Mouse (Mus musculus) small intestine, adult 2 months (tissue): Measurements from ENCODE around the gene Fam177a. TPM values are rescaled to one million over a fixed set of nuclear protein-coding genes. Genes with fewer than 3 reads are reported as not detected.
A peak's percentile ranks its signal among the peaks of the same experiment; 100 is the strongest.
"Not testable (repeated sequence)": the region's sequence is repeated elsewhere in the genome, so short reads cannot be mapped to it uniquely, and the experiment has no call there.

Experiments used
- H3K27ac ChIP-seq: fragments of 200-500 bp; 2 replicates; pipeline ENCODE4 v1.5.1; 2012; ENCODE audit warnings: low read depth, low read length, control low read depth, inconsistent platforms; ENCODE audit not compliant: insufficient read depth
- H3K27me3 ChIP-seq: fragments of 200-500 bp; 2 replicates; pipeline ENCODE4 v1.6.1; 2012; ENCODE audit warnings: mild to moderate bottlenecking, moderate library complexity, low read length, inconsistent platforms; ENCODE audit not compliant: control insufficient read depth, insufficient read depth
- H3K36me3 ChIP-seq: fragments of 200-500 bp; 2 replicates; pipeline ENCODE4 v1.6.1; 2012; ENCODE audit warnings: mild to moderate bottlenecking, low read length, control low read depth, inconsistent platforms; ENCODE audit not compliant: control insufficient read depth, insufficient read depth
- H3K4me1 ChIP-seq: fragments of 200-500 bp; 2 replicates; pipeline ENCODE4 v1.6.1; 2012; ENCODE audit warnings: low read length, inconsistent platforms, mixed read lengths; ENCODE audit not compliant: control insufficient read depth, insufficient read depth, insufficient read length
- H3K4me3 ChIP-seq: fragments of 200-500 bp; 2 replicates; pipeline ENCODE4 v1.5.1; 2012; ENCODE audit warnings: low read depth, mild to moderate bottlenecking, control low read depth, inconsistent platforms, low read length, moderate library complexity
- CTCF ChIP-seq: fragments of 200-500 bp; IDR thresholded peaks from 2 replicates; pipeline ENCODE4 v1.5.1; 2012; ENCODE audit warnings: low read depth, mild to moderate bottlenecking, control low read depth, inconsistent platforms, low read length, moderate library complexity, mixed read lengths; ENCODE audit not compliant: insufficient replicate concordance, insufficient read length; ENCODE audit errors: extremely low read depth
- POLR2A ChIP-seq: fragments of 200-500 bp; IDR thresholded peaks from 2 replicates; pipeline ENCODE4 v1.6.1; 2012; ENCODE audit warnings: low read depth, mild to moderate bottlenecking, control low read depth, inconsistent platforms, low read length, moderate library complexity
- WGBS: fragments of 180-500 bp; shearing (Covaris S2); methylation state at CpG from one replicate; pipeline ENCODE4 v1.1.7; 2018; 5-methylcytosine and 5-hydroxymethylcytosine counted together
- polyA plus RNA-seq: library from polyadenylated mRNA; depleted of rRNA; stranded (reverse); fragments of >200 nt; gene quantifications from 2 replicates; pipeline ENCODE4 v1.2.3, GENCODE M21; 2012; rRNA removed

The Fam177a gene
- polyA plus RNA-seq: 1.5 and 4.0 TPM in 2 replicates

DNA sequence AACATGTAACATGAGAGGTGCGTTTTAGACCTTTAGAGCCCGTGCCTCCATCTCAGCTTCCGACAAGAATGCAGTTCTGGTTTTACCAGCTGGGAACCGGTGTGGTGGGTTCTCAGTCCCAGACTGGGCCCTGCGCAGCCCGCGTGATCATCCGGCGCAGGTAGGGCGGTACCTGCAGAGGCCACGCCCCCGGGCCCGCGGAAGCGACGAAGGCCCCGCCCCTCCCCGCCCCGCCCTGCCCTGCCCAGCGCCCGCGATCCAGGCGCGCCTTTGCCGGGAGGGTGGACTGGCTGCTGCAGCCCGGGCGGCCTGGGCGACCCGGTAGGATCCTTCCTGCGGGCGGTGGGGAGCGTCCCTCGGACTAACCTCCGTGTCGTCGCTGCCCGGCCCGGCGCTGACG lies at the start of gene Fam177a:
Gene Fam177a (plus strand): TSS at position 228 of the 400 bp plus-strand sequence.
- H3K36me3 ChIP-seq, H3K4me3 ChIP-seq, H3K27ac ChIP-seq, H3K4me1 ChIP-seq, H3K27me3 ChIP-seq: not testable (repeated sequence)
- WGBS: no CpG with 5 or more reads among the region's 40 CpGs

DNA sequence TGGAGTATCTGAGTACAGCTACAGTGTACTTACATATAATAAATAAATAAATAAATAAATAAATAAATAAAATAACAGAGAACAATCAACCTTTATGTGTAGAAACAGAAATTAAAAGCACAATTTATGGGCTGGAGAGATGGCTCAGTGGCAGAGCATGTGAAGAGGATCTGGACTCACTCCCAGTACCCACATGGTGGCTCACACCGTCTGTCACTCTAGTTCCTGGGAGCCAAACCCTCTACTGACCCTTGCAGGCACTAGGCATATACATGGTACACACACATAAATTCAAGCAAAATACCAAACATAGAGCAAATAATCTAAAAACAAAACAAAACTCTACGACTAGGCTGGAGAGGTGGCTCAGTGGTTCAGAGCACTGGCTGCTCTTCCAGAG lies 49.0 kb upstream of the Fam177a start:
- Histone ChIP-seq H3K4me1 (no peaks in the 10 kb centered on the region), H3K27ac (no peak overlapping the region), H3K27me3 (no peaks in the 10 kb centered on the region), H3K4me3 (no peak overlapping the region), H3K36me3 (no peaks in the 10 kb centered on the region; the same call in 1 of the 2 replicates)
- WGBS: 92% methylated on average over 2 of the region's 2 CpGs
- no peak for TF ChIP-seq POLR2A
- TF ChIP-seq CTCF: no peak

DNA sequence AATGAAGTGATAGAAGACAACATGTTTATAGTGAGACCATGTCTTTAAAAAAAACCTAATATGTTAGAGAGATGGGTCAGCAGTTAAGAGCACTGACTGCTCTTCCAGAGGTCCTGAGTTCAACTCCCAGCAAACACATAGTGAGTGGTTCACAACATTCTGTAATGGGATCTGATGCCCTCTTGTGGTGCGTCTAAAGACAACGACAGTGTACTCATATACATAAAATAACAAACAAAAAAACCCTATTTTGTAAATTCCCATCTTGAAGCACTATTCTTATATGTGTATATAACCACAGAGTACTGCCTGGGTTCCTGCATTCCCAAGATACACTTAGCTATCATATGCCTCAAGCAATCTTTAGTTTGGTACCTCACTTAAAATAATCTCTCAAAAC lies 45.6 kb upstream of the Fam177a start:
- whole genome bisulfite sequencing: 25% methylated on average over 2 of the region's 2 CpGs
- H3K4me3 ChIP-seq, H3K4me1 ChIP-seq, H3K27ac ChIP-seq, H3K36me3 ChIP-seq, H3K27me3 ChIP-seq: not testable (repeated sequence)

DNA sequence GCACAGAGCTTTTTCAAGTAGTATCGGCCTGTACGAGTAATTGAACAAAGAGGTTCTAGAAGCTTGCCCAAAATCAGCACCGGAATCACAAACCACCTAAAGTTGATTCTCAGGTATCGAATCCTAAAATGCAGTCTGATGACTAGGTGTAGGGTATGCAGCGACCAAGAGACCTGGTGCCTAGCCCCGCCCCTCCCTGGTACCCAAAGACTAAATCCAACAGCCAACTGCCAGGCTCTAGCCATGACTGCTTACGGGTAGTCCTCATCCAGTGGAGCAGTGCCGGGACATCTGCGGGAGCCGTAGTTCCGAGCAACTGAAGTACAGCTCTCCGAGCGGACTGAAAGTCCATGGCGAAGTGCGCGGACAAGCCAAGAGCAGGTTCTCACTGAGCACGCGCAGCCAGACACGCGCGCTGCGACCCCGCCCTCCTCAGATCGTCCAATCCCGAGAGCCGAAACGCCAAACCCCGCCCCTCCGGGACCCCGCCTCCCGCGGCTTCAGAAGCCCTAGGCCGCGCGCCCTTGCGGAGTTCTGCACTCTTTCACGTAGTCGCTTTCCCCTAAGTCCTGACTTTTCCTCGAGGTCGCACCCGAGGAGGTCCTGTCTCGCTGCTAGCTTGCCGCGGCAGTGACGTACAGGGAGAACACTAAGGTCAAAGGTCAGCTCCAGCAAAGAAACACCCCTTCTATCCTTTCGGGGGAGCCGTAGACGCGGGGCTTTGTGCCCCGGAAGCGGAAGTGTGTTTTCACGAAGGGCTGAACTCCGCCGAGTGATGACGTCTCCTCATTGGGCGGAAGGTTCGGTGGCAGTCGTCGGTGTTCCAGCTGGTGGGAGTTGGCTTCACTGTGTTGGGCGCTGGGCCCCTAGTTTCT lies 44.3 kb upstream of the Fam177a start, which contains the start of the genes 2700097O09Rik and Srp54a:
Gene 2700097O09Rik (minus strand): TSS at position 385 of the 875 bp plus-strand sequence.
Gene Srp54a (plus strand): TSS at position 537 of the 875 bp plus-strand sequence.
- not testable (repeated sequence) for H3K4me1 ChIP-seq, H3K27me3 ChIP-seq, H3K36me3 ChIP-seq
- H3K27ac ChIP-seq: peak within 1 kb of the TSS; percentile 93
- peak within 1 kb of the TSS; percentile 86 for H3K4me3 ChIP-seq
- under 1% methylated on average over 60 of the region's 60 CpGs for WGBS

DNA sequence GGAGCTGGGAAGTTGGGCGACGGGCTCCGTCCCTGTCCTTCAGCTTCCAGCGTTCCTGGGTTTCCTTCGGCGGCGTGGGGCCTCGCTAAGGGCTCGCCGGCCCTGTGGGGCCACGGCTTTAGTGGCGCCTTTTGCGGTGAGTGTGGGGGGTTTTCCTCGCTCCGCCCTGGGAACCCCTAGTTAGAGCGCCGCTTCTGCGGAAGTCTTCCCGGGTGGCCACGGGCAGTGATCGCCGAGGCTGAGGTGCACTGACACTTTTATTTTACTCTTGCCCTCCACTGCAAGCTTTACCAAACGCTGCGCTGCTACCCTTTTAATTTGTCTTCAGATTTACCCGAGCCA lies 43.7 kb upstream of the Fam177a start:
- H3K27ac ChIP-seq: peak overlapping the region; percentile 87
- 0 out of 2 replicates have a peak, but pooled peaks have one; percentile 11 for TF ChIP-seq POLR2A
- not testable (repeated sequence) for H3K27me3 ChIP-seq, H3K4me1 ChIP-seq, H3K36me3 ChIP-seq
- H3K4me3 ChIP-seq: peak overlapping the region; percentile 86
- WGBS: under 1% methylated on average over 25 of the region's 25 CpGs

DNA sequence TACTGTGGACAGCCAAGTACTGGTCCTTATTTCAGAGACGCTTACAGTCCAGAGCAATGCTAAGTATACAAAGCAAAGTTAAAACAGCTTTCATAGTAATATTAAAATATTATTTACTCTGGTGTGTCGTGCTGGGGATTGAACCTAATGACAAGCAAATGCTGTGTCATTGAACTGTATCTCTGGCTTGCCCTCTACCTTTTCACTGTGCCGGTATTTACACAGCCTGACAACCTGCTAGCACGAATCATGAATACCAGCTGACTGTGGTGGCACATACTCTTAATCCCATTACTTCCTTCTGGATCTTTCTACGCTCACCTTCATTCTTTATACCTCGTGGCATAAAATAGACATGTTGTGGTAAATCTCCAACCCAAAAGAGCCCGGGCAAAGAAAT lies 32.1 kb upstream of the Fam177a start:
- not testable (repeated sequence) for H3K4me1 ChIP-seq, H3K27ac ChIP-seq, H3K27me3 ChIP-seq, H3K4me3 ChIP-seq, H3K36me3 ChIP-seq
- WGBS: 80% methylated on average over 1 of the region's 7 CpGs

DNA sequence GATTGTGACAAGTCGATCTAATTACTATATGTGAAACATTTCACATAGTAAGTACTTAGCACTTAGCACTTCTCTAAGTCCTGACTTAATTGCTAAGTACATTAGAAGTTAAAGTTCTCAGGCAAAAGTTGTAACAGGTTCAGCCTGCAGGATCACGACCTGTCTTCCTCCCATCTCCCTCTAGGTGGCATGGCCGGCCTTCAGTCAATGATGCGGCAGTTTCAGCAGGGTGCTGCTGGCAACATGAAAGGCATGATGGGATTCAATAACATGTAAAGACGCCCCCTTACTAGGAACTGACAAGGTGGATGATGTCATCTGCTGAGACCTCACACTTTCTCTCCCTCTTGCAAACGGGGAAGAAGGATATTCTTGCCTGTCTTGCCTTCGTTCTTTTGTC lies 11.7 kb upstream of the Fam177a start:
- not testable (repeated sequence) for H3K27me3 ChIP-seq
- WGBS: no CpG with 5 or more reads among the region's 7 CpGs

DNA sequence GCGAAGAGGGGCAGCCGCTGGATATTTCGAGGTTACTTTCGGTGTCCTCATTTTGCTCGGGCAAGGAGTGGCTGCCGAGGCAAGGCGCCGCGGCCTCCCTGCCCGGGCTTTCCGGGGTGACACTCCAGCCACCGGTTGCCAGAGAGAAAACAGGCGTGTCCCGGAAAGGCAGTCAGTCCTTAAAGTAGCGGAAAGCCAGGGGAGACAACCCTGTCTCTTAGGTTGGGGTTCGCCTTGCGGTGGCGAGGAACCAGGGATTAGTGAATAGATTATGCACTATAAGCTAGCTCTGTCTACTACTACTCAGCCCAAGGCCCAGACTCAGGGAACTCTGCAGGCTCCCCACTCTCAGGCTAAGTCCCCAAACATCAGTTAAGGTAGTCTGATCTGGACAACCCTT lies 462 bp downstream of the Fam177a start:
- WGBS: no CpG with 5 or more reads among the region's 18 CpGs
- not testable (repeated sequence) for H3K27ac ChIP-seq, H3K4me1 ChIP-seq, H3K36me3 ChIP-seq, H3K4me3 ChIP-seq, H3K27me3 ChIP-seq

More for the DNA sequence above, 11.7 kb upstream of the Fam177a start:
- H3K27ac ChIP-seq, H3K4me3 ChIP-seq, H3K36me3 ChIP-seq, H3K4me1 ChIP-seq: not testable (repeated sequence)

DNA sequence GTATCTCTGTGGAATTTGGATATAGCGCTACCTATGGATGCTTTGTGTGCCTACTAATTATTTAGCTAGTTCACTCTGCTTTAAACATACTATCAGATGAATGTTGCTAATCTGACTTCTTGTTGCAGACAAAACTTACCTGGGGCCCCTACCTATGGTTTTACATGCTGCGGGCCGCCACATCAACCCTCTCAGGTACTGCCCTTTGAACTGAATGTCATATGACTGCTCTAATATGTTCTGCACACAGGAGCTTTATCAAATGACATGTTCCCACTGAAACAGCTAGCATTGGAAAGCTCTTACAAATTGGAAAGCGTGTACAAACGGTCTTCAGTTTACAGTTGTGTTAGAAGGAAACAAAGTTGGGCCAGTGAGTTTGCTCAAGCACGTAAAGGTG lies 11.3 kb downstream of the Fam177a start:
- not testable (repeated sequence) for H3K4me1 ChIP-seq, H3K27me3 ChIP-seq, H3K4me3 ChIP-seq, H3K27ac ChIP-seq, H3K36me3 ChIP-seq
- WGBS: no CpG with 5 or more reads among the region's 6 CpGs

DNA sequence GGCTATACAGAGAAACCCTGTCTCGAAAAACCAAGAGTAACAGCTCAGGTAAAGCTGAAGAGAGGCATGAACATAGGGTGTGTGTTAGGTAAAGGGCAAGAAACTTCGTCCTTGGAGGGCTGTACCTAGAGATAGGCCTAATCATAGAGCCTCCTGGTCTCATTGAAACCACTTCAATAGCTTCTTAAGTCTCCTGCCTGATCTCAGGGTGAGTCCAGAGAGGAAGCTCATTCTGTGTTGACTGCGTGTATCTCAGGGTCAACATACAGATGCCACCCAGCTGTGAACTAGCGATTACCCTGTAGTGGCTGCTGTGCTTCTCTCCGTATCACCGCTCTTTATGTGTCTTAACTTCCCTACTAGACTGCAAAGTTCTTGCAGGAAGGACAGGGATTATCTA lies 13.6 kb downstream of the Fam177a start:
- not testable (repeated sequence) for H3K36me3 ChIP-seq, H3K27ac ChIP-seq, H3K27me3 ChIP-seq, H3K4me1 ChIP-seq, H3K4me3 ChIP-seq
- WGBS: no CpG with 5 or more reads among the region's 6 CpGs

DNA sequence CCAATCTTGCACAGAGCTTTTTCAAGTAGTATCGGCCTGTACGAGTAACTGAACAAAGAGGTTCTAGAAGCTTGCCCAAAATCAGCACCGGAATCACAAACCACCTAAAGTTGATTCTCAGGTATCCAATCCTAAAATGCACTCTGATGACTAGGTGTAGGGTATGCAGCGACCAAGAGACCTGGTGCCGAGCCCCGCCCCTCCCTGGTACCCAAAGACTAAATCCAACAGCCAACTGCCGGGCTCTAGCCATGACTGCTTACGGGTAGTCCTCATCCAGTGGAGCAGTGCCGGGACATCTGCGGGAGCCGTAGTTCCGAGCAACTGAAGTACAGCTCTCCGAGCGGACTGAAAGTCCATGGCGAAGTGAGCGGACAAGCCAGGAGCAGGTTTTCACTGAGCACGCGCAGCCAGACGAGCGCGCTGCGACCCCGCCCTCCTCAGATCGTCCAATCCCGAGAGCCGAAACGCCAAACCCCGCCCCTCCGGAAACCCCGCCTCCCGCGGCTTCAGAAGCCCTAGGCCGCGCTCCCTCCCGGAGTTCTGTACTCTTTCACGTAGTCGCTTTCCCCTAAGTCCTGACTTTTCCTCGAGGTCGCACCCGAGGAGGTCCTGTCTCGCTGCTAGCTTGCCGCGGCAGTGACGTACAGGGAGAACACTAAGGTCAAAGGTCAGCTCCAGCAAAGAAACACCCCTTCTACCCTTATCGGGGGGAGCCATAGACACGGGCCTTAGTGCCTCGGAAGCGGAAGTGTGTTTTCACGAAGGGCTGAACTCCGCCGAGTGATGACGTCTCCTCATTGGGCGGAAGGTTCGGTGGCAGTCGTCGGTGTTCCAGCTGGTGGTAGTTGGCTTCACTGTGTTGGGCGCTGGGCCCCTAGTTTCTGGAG lies 30.5 kb downstream of the Fam177a start, which contains the start of gene Srp54b:
Gene Srp54b (plus strand): TSS at position 546 of the 890 bp plus-strand sequence.
- H3K27me3 ChIP-seq, H3K27ac ChIP-seq, H3K4me1 ChIP-seq, H3K36me3 ChIP-seq: not testable (repeated sequence)
- WGBS: no CpG with 5 or more reads among the region's 57 CpGs
- peak within 1 kb of the TSS; percentile 50 for H3K4me3 ChIP-seq
